Mouse (Mus musculus) midbrain, embryonic 13.5 days (tissue): ENCODE measurements at regions not wholly inside any gene's neighbourhood (a gene's known extent, or its start where the extent isn't known, plus 50 kb on each side); places are given as distances from the start of the nearest gene placed in this dataset.

Experiments used
- ATAC-seq: fragments of 200-750 bp; cut with Nextera tagmentation; 2 replicates; pipeline ENCODE4 v1.8.0; 2017; ENCODE audit warnings: mild to moderate bottlenecking, moderate TSS enrichment, moderate library complexity
- H3K27ac ChIP-seq: fragments of 300-500 bp; sonication (generic); 2 replicates; pipeline ENCODE4 v1.5.1; 2015; ENCODE audit warnings: inconsistent platforms, mild to moderate bottlenecking, moderate library complexity
- H3K27me3 ChIP-seq: fragments of 300-500 bp; sonication (generic); 2 replicates; pipeline ENCODE4 v1.6.1; 2015; ENCODE audit warnings: mild to moderate bottlenecking, inconsistent platforms
- H3K36me3 ChIP-seq: fragments of 300-500 bp; sonication (generic); 2 replicates; pipeline ENCODE4 v1.6.1; 2015; ENCODE audit warnings: mild to moderate bottlenecking, inconsistent platforms
- H3K4me1 ChIP-seq: fragments of 300-500 bp; sonication (generic); replicated peaks from 2 replicates; pipeline ENCODE4 v1.6.1; 2015; ENCODE audit warnings: inconsistent platforms
- H3K4me2 ChIP-seq: fragments of 300-500 bp; sonication (generic); replicated peaks from 2 replicates; pipeline ENCODE4 v1.6.1; 2015; ENCODE audit warnings: moderate library complexity, mild to moderate bottlenecking, inconsistent platforms
- H3K4me3 ChIP-seq: fragments of 300-500 bp; sonication (generic); replicated peaks from 2 replicates; pipeline ENCODE4 v1.5.1; 2015; ENCODE audit warnings: mild to moderate bottlenecking, inconsistent platforms
- H3K9ac ChIP-seq: fragments of 300-500 bp; sonication (generic); replicated peaks from 2 replicates; pipeline ENCODE4 v1.6.1; 2015; ENCODE audit warnings: mild to moderate bottlenecking, inconsistent platforms
- H3K9me3 ChIP-seq: fragments of 300-500 bp; sonication (generic); 2 replicates; pipeline ENCODE4 v1.6.1; 2016; ENCODE audit warnings: mild to moderate bottlenecking, inconsistent platforms
- WGBS: fragments of 180-500 bp; shearing (Covaris S2); methylation state at CpG from one replicate; pipeline ENCODE4 v1.1.7; 2015; 5-methylcytosine and 5-hydroxymethylcytosine counted together

DNA sequence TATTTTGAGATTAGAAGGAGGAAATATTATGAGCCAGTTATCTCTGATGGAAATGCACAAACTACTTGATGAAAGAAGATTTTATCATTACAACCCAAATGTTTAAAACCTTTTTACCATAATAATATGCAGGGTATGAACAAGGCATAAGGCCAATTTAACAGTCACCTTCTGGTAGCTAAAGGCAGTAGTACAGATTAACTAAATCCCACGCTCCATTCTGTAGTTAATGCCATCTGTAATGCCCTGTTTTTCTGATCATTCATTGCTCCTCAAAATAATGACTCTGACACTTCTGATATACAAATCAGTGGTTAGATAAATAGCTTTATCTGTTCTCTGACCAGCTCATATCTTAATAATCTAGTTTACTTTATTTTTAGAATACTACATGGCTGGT lies 987.8 kb downstream of the Pcdh7 start:
- H3K4me3 ChIP-seq, result no peak overlapping the region
- no peaks in the 10 kb centered on the region for H3K9me3 ChIP-seq
- no peak for ATAC-seq
- no peaks in the 10 kb centered on the region for H3K36me3 ChIP-seq
- no peak overlapping the region for H3K27ac ChIP-seq
- H3K9ac ChIP-seq, result no peak overlapping the region
- no peak overlapping the region for H3K4me2 ChIP-seq
- whole genome bisulfite sequencing, result 78% methylated on average over 1 of the region's 1 CpGs
- no peaks in the 10 kb centered on the region for H3K4me1 ChIP-seq
- H3K27me3 ChIP-seq, result no peaks in the 10 kb centered on the region

- Histone ChIP-seq H3K4me2 (no peak overlapping the region), H3K4me3 (no peak overlapping the region), H3K4me1 (no peaks in the 10 kb centered on the region), H3K36me3 (no peaks in the 10 kb centered on the region), H3K27me3 (no peaks in the 10 kb centered on the region), H3K27ac (no peak overlapping the region), H3K9ac (no peak overlapping the region), H3K9me3 (no peaks in the 10 kb centered on the region)
- 47% methylated on average over 1 of the region's 1 CpGs for WGBS
- no peak for ATAC-seq
These were observed 994.6 kb downstream of the Pcdh7 start for GRCm38 (mm10) chr5:58712381-58712780.

- no peak overlapping the region for H3K27ac ChIP-seq
- no peaks in the 10 kb centered on the region for H3K9me3 ChIP-seq
- H3K36me3 ChIP-seq, result no peaks in the 10 kb centered on the region
- ATAC-seq, result no peak
- no peaks in the 10 kb centered on the region for H3K4me1 ChIP-seq
- WGBS, result 98% methylated on average over 3 of the region's 3 CpGs
- no peaks in the 10 kb centered on the region for H3K27me3 ChIP-seq
- H3K4me3 ChIP-seq, result no peak overlapping the region
- no peak overlapping the region for H3K9ac ChIP-seq
- H3K4me2 ChIP-seq, result no peak overlapping the region
These were observed 1015.6 kb downstream of the Pcdh7 start for GRCm38 (mm10) chr5:58733366-58733765.

DNA sequence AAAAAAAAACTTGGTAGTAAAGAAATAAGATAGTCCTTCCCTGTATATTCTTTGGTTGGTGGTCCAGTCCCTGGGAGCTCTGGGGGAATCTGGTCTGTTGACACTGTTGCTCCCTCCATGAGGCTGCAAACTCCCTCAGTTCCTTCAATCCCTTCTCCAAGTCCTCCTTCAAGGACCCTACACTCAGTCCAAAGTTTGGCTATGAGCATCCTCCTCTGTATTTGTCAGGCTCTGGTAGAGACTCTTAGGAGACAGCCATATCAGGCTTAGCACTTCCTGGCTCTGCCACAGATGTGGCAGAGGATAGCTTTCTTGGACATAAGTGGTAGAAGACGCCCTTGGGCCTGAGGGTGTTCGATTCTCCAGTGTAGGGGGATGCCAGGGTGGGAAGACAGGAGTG lies 1016.2 kb downstream of the Pcdh7 start:
- ATAC-seq, result no peak
- no peaks in the 10 kb centered on the region for H3K27me3 ChIP-seq
- no peak overlapping the region for H3K4me3 ChIP-seq
- no peaks in the 10 kb centered on the region for H3K9me3 ChIP-seq
- WGBS, result 92% methylated on average over 2 of the region's 2 CpGs
- H3K4me1 ChIP-seq, result no peaks in the 10 kb centered on the region
- H3K36me3 ChIP-seq, result no peaks in the 10 kb centered on the region
- no peak overlapping the region for H3K9ac ChIP-seq
- H3K27ac ChIP-seq, result no peak overlapping the region
- no peak overlapping the region for H3K4me2 ChIP-seq

DNA sequence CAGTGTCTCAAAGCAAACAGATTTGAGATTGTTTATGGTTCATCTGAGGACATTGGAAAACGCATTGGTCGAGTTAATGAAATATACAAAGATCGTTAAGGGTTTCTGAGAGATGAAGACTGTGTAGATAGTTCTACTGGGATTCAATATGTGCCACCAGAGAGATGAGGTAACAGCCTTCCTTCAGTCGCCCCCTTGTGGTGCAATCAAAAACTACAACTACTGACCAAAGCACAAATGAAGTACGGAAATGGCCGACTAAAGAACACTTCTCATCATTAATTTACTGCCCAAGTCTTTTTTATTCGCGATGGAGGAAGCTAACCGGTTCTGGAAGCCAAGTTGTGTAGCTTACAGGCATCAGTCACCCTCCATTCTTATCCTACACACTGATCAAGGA lies 1018.8 kb downstream of the Pcdh7 start:
- H3K4me3 ChIP-seq, result no peak overlapping the region
- H3K27me3 ChIP-seq, result no peaks in the 10 kb centered on the region
- H3K4me1 ChIP-seq, result no peaks in the 10 kb centered on the region
- H3K9ac ChIP-seq, result no peak overlapping the region
- WGBS, result 59% methylated on average over 9 of the region's 9 CpGs
- H3K27ac ChIP-seq, result no peak overlapping the region
- no peak overlapping the region for H3K4me2 ChIP-seq
- H3K36me3 ChIP-seq, result no peaks in the 10 kb centered on the region
- H3K9me3 ChIP-seq, result no peaks in the 10 kb centered on the region
- no peak for ATAC-seq

GRCm38 (mm10) chr5:58737264-58737883 lies 1019.6 kb downstream of the Pcdh7 start:
- no peak overlapping the region for H3K4me3 ChIP-seq
- H3K4me2 ChIP-seq, result no peak overlapping the region
- WGBS, result 86% methylated on average over 4 of the region's 4 CpGs
- H3K9ac ChIP-seq, result no peak overlapping the region
- no peak for ATAC-seq
- no peaks in the 10 kb centered on the region for H3K27me3 ChIP-seq
- no peak overlapping the region for H3K27ac ChIP-seq
- H3K4me1 ChIP-seq, result no peaks in the 10 kb centered on the region
- no peaks in the 10 kb centered on the region for H3K9me3 ChIP-seq
- H3K36me3 ChIP-seq, result no peaks in the 10 kb centered on the region

DNA sequence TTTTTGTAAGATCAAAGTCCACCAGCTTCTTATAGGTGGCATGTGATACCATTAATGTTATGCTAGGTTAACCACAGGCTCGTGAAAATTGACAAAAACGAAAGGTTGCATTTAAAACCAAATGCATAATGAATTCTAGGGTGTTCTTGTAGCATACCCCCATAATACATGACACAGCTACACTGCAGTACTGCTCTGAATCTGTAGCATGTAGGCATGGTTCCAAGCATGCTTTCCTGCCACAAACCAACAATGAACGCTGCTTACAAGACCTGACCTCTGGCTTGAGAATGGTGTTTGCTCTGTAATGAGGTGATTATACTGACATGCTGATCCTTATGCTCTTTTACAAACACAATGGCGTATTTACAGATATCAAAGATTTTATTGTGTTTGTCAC lies 1020.3 kb downstream of the Pcdh7 start:
- Histone ChIP-seq H3K4me1 (no peaks in the 10 kb centered on the region), H3K9ac (no peak overlapping the region), H3K27me3 (no peaks in the 10 kb centered on the region), H3K9me3 (no peaks in the 10 kb centered on the region), H3K36me3 (no peaks in the 10 kb centered on the region), H3K4me3 (no peak overlapping the region), H3K4me2 (no peak overlapping the region), H3K27ac (no peak overlapping the region)
- 73% methylated on average over 4 of the region's 4 CpGs for WGBS
- ATAC-seq, result no peak

GRCm38 (mm10) chr5:58740759-58741158 lies 1023.0 kb downstream of the Pcdh7 start:
- WGBS, result 72% methylated on average over 1 of the region's 1 CpGs
- ATAC-seq, result no peak

DNA sequence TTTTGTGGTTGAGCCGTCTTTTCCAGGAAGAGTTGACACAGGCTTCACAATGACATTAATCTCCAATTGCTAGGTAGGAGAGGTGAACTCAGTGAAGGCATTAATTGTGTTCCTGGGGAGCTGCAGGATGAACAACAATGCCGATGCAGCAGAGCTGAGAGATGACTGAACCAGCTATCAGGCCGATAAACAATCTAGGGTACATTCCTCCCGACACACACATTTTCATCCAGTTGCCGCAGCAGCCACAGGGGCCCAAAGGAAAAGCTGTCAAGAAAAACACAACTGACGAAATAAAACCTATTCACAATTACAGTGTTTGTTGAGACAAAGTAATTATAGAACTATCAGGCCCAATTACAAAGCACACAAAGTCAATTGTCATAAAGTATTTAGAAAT lies 1029.9 kb downstream of the Pcdh7 start:
- Histone ChIP-seq H3K36me3 (no peaks in the 10 kb centered on the region), H3K4me2 (peak overlapping the region; percentile 20), H3K9ac (no peak overlapping the region), H3K9me3 (no peaks in the 10 kb centered on the region), H3K27me3 (no peaks in the 10 kb centered on the region), H3K27ac (no peak overlapping the region), H3K4me1 (peaks cover 6% of the 10 kb centered on the region; the same call in 1 of the 2 replicates), H3K4me3 (no peak overlapping the region)
- whole genome bisulfite sequencing, result 5% methylated on average over 6 of the region's 6 CpGs
- no peak for ATAC-seq

More at GRCm38 (mm10) chr5:58740759-58741158, 1023.0 kb downstream of the Pcdh7 start:
- H3K4me3 ChIP-seq, result no peak overlapping the region
- H3K4me2 ChIP-seq, result no peak overlapping the region
- H3K9me3 ChIP-seq, result no peaks in the 10 kb centered on the region
- H3K27me3 ChIP-seq, result no peaks in the 10 kb centered on the region
- H3K4me1 ChIP-seq, result no peaks in the 10 kb centered on the region
- no peaks in the 10 kb centered on the region for H3K36me3 ChIP-seq
- H3K9ac ChIP-seq, result no peak overlapping the region
- H3K27ac ChIP-seq, result no peak overlapping the region

DNA sequence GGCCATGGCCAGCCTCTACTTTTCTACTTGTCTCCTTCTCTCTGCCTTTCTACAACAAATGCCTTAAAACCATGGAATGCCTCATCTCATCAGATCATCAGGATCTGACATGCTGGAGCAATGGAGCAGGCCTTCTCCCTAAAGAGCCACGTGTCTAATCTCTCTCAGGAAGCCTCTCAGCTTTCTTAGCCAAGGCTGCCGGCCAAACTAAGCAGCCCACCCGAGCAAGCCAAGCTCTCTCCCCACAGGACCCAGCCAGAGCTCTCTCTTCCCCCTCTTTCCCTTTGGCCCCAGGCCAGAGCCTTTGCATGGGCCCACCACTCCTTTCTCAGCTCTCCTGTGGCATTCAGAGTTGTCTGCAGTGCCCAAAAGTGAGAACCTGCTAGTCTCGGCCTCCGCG lies 1034.0 kb downstream of the Pcdh7 start:
- Histone ChIP-seq H3K4me1 (peaks cover 6% of the 10 kb centered on the region; the same call in 1 of the 2 replicates), H3K4me2 (no peak overlapping the region), H3K9me3 (no peaks in the 10 kb centered on the region), H3K27me3 (no peaks in the 10 kb centered on the region), H3K4me3 (no peak overlapping the region), H3K27ac (no peak overlapping the region), H3K9ac (no peak overlapping the region), H3K36me3 (no peaks in the 10 kb centered on the region)
- no peak for ATAC-seq
- 77% methylated on average over 6 of the region's 6 CpGs for WGBS
